Mouse (Mus musculus) lung, postnatal 0 days (tissue): ENCODE measurements at regions not wholly inside any gene's neighbourhood (a gene's known extent, or its start where the extent isn't known, plus 50 kb on each side); places are given as distances from the start of the nearest gene placed in this dataset.

Source experiments
- CTCF ChIP-seq: IDR thresholded peaks from 2 replicates; pipeline ENCODE4 v1.5.1; 2016; ENCODE audit warnings: antibody characterized with exemption, mild to moderate bottlenecking
- EP300 ChIP-seq: IDR thresholded peaks from 2 replicates; pipeline ENCODE4 v1.6.1; 2016; ENCODE audit warnings: antibody characterized with exemption, mild to moderate bottlenecking, control low read depth

DNA sequence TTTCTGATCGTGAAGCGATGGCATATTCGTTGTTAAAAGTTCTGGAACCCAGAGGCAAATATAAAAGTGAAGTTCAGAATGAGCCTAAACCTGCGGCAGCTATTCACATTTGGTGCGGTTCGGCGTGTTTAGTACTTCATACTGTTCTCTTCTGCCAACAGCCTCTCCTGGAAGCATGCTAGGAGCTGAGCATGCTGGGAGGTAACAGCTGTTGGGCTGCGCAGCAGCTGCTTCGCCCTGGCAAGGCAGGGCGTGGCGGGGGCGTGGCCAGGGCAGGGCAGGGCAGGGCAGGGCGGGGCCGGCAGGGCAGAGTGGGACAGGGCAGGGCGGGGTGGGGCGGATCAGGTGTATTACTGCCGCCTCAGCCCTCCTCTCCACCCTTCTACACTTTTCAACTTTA, 107.2 kb upstream of the Mdm1 start:
- TF ChIP-seq CTCF (no peak), EP300 (no peak)
